Mouse (Mus musculus) right cerebral cortex, postnatal 10 days (tissue): ENCODE measurements around the gene Gprin1.
"Not testable (repeated sequence)": the region's sequence is repeated elsewhere in the genome, so short reads cannot be mapped to it uniquely, and the experiment has no call there.

Source experiments
- DNase-seq, 2 experiments: peaks; one replicate each; pipeline ENCODE4 v3.0.0; 2021; ENCODE audit warnings: low spot score in 2 of 2

Gene Gprin1

GRCm38 (mm10) chr13:54749864-54750411 lies at the start of gene Gprin1:
Gene Gprin1 (minus strand): TSS chr13:54749874.
- no peak for DNase-seq

GRCm38 (mm10) chr13:54798740-54799139 lies 49.1 kb upstream of the Gprin1 start:
- peak; percentile 59 for DNase-seq

GRCm38 (mm10) chr13:54797861-54798643 lies 48.4 kb upstream of the Gprin1 start:
- DNase-seq, result no peak

GRCm38 (mm10) chr13:54797356-54797755 lies 47.7 kb upstream of the Gprin1 start:
- DNase-seq, result peak; percentile 67 to 69

- DNase-seq, result no peak
These were observed 45.2 kb upstream of the Gprin1 start for GRCm38 (mm10) chr13:54794843-54795242.

GRCm38 (mm10) chr13:54794002-54794577 lies 44.4 kb upstream of the Gprin1 start:
- peak; percentile 74 to 76 for DNase-seq

- no peak for DNase-seq
These were observed 42.9 kb upstream of the Gprin1 start for GRCm38 (mm10) chr13:54792259-54793230.

- peak; percentile 66 to 68 for DNase-seq
These were observed 40.1 kb upstream of the Gprin1 start for GRCm38 (mm10) chr13:54789561-54790397.

GRCm38 (mm10) chr13:54788740-54789560 lies 39.3 kb upstream of the Gprin1 start, which contains the start of gene Tspan17:
Gene Tspan17 (plus strand): TSS chr13:54789377.
- DNase-seq, result peak; percentile 95 to 96

- DNase-seq, result not testable (repeated sequence)
These were observed 37.9 kb upstream of the Gprin1 start for GRCm38 (mm10) chr13:54787591-54787990.

- no peak for DNase-seq
These were observed 34.0 kb upstream of the Gprin1 start, which contains the start of gene Eif4e1b for GRCm38 (mm10) chr13:54783698-54784097. Gene Eif4e1b (plus strand): TSS chr13:54783998.

GRCm38 (mm10) chr13:54783235-54783634 lies 33.6 kb upstream of the Gprin1 start:
- no peak for DNase-seq

- no peak for DNase-seq
These were observed 31.4 kb upstream of the Gprin1 start for GRCm38 (mm10) chr13:54781086-54781485.

GRCm38 (mm10) chr13:54780592-54780991 lies 30.9 kb upstream of the Gprin1 start:
- peak; percentile 75 to 76 for DNase-seq

GRCm38 (mm10) chr13:54767012-54767411 lies 17.3 kb upstream of the Gprin1 start:
- DNase-seq, result no peak

GRCm38 (mm10) chr13:54766192-54766768 lies 16.6 kb upstream of the Gprin1 start, which contains the start of gene Sncb:
Gene Sncb (minus strand): TSS chr13:54766595.
- peak; percentile 91 to 92 for DNase-seq

- DNase-seq, result peak; percentile 55 to 69
These were observed 15.9 kb upstream of the Gprin1 start for GRCm38 (mm10) chr13:54765281-54766191.

- no peak for DNase-seq
These were observed 11.2 kb upstream of the Gprin1 start for GRCm38 (mm10) chr13:54760906-54761305.
